Mouse (Mus musculus): Measurements from ENCODE around the gene Nr4a1. TPM values are rescaled to one million over a fixed set of nuclear protein-coding genes. Genes with fewer than 3 reads are reported as not detected.

The Nr4a1 gene
- polyA plus RNA-seq, 1 experiment = 10.0 TPM

- H3K27ac ChIP-seq (ENCODE audit: control insufficient read depth, insufficient read depth, low read depth, low read length, poor library complexity) = peak overlapping the region; percentile 70
- no peak for TF ChIP-seq CTCF (IDR thresholded peaks at IDR 0.05; ENCODE audit: control insufficient read depth, insufficient read depth, low read length)
- no peak for TF ChIP-seq POLR2A (IDR thresholded peaks at IDR 0.05; ENCODE audit: borderline replicate concordance, control insufficient read depth, low read depth, low read length)
- 6% methylated on average over 3 of the region's 3 CpGs for WGBS
- H3K4me3 ChIP-seq (replicated peaks; ENCODE audit: control insufficient read depth, low read depth, low read length) = no peak overlapping the region
- H3K4me1 ChIP-seq (ENCODE audit: control insufficient read depth, insufficient read depth, low read length) = peaks cover 9% of the 10 kb centered on the region
Measured at GRCm38 (mm10) chr15:101244012-101244411, 10.1 kb upstream of the Nr4a1 start.

- H3K4me1 ChIP-seq (ENCODE audit: control insufficient read depth, insufficient read depth, low read length) = peaks cover 8% of the 10 kb centered on the region
- TF ChIP-seq CTCF (IDR thresholded peaks at IDR 0.05; ENCODE audit: control insufficient read depth, insufficient read depth, low read length) (no peak), POLR2A (IDR thresholded peaks at IDR 0.05; ENCODE audit: borderline replicate concordance, control insufficient read depth, low read depth, low read length) (peak; percentile 67; the same call in 1 of the 2 replicates)
- under 1% methylated on average over 56 of the region's 56 CpGs for WGBS
- peak overlapping the region; percentile 97 for H3K27ac ChIP-seq (ENCODE audit: control insufficient read depth, insufficient read depth, low read depth, low read length, poor library complexity)
- peak overlapping the region; percentile 48 for H3K4me3 ChIP-seq (replicated peaks; ENCODE audit: control insufficient read depth, low read depth, low read length)
Measured at GRCm38 (mm10) chr15:101246231-101247154, 7.6 kb upstream of the Nr4a1 start.

- Histone ChIP-seq H3K27ac (ENCODE audit: control insufficient read depth, insufficient read depth, low read depth, low read length, poor library complexity) (peak overlapping the region; percentile 97), H3K4me3 (replicated peaks; ENCODE audit: control insufficient read depth, low read depth, low read length) (no peak overlapping the region), H3K4me1 (ENCODE audit: control insufficient read depth, insufficient read depth, low read length) (peaks cover 8% of the 10 kb centered on the region)
- WGBS = 54% methylated on average over 1 of the region's 1 CpGs
- TF ChIP-seq POLR2A (IDR thresholded peaks at IDR 0.05; ENCODE audit: borderline replicate concordance, control insufficient read depth, low read depth, low read length) = no peak
- TF ChIP-seq CTCF (IDR thresholded peaks at IDR 0.05; ENCODE audit: control insufficient read depth, insufficient read depth, low read length) = no peak
Measured at GRCm38 (mm10) chr15:101247155-101247498, 6.9 kb upstream of the Nr4a1 start.

- Histone ChIP-seq H3K4me1 (ENCODE audit: control insufficient read depth, insufficient read depth, low read length) (peaks cover 9% of the 10 kb centered on the region), H3K4me3 (replicated peaks; ENCODE audit: control insufficient read depth, low read depth, low read length) (no peak overlapping the region), H3K27ac (ENCODE audit: control insufficient read depth, insufficient read depth, low read depth, low read length, poor library complexity) (peak overlapping the region; percentile 67)
- WGBS = 22% methylated on average over 5 of the region's 5 CpGs
- no peak for TF ChIP-seq POLR2A (IDR thresholded peaks at IDR 0.05; ENCODE audit: borderline replicate concordance, control insufficient read depth, low read depth, low read length)
- TF ChIP-seq CTCF (IDR thresholded peaks at IDR 0.05; ENCODE audit: control insufficient read depth, insufficient read depth, low read length) = no peak
Measured at GRCm38 (mm10) chr15:101248029-101248710, 5.9 kb upstream of the Nr4a1 start.

GRCm38 (mm10) chr15:101250220-101250800, 3.8 kb upstream of the Nr4a1 start:
- Histone ChIP-seq H3K4me3 (replicated peaks; ENCODE audit: control insufficient read depth, low read depth, low read length) (no peak overlapping the region), H3K4me1 (ENCODE audit: control insufficient read depth, insufficient read depth, low read length) (peaks cover 7% of the 10 kb centered on the region), H3K27ac (ENCODE audit: control insufficient read depth, insufficient read depth, low read depth, low read length, poor library complexity) (no peak overlapping the region)
- no peak for TF ChIP-seq POLR2A (IDR thresholded peaks at IDR 0.05; ENCODE audit: borderline replicate concordance, control insufficient read depth, low read depth, low read length)
- TF ChIP-seq CTCF (IDR thresholded peaks at IDR 0.05; ENCODE audit: control insufficient read depth, insufficient read depth, low read length) = no peak
- 63% methylated on average over 9 of the region's 9 CpGs for WGBS

- TF ChIP-seq CTCF (IDR thresholded peaks at IDR 0.05; ENCODE audit: control insufficient read depth, insufficient read depth, low read length) (no peak), POLR2A (IDR thresholded peaks at IDR 0.05; ENCODE audit: borderline replicate concordance, control insufficient read depth, low read depth, low read length) (no peak)
- Histone ChIP-seq H3K27ac (ENCODE audit: control insufficient read depth, insufficient read depth, low read depth, low read length, poor library complexity) (no peak overlapping the region), H3K4me1 (ENCODE audit: control insufficient read depth, insufficient read depth, low read length) (peaks cover 10% of the 10 kb centered on the region), H3K4me3 (replicated peaks; ENCODE audit: control insufficient read depth, low read depth, low read length) (no peak overlapping the region)
- WGBS = 78% methylated on average over 5 of the region's 5 CpGs
Measured at GRCm38 (mm10) chr15:101251930-101252329, 2.1 kb upstream of the Nr4a1 start.

- peak overlapping the region; percentile 56; the same call in 1 of the 2 replicates for H3K27ac ChIP-seq (ENCODE audit: control insufficient read depth, insufficient read depth, low read depth, low read length, poor library complexity)
- WGBS = 52% methylated on average over 6 of the region's 6 CpGs
Measured at GRCm38 (mm10) chr15:101252614-101253013, 1.5 kb upstream of the Nr4a1 start.

GRCm38 (mm10) chr15:101253563-101253885, 545 bp upstream of the Nr4a1 start:
- WGBS = 32% methylated on average over 3 of the region's 3 CpGs
- H3K27ac ChIP-seq (ENCODE audit: control insufficient read depth, insufficient read depth, low read depth, low read length, poor library complexity) = peak overlapping the region; percentile 16; the same call in 1 of the 2 replicates
- H3K4me3 ChIP-seq (replicated peaks; ENCODE audit: control insufficient read depth, low read depth, low read length) = peak overlapping the region; percentile 43
- peaks cover 9% of the 10 kb centered on the region for H3K4me1 ChIP-seq (ENCODE audit: control insufficient read depth, insufficient read depth, low read length)
- TF ChIP-seq CTCF (IDR thresholded peaks at IDR 0.05; ENCODE audit: control insufficient read depth, insufficient read depth, low read length) (no peak), POLR2A (IDR thresholded peaks at IDR 0.05; ENCODE audit: borderline replicate concordance, control insufficient read depth, low read depth, low read length) (no peak)

More at GRCm38 (mm10) chr15:101252614-101253013, 1.5 kb upstream of the Nr4a1 start:
- Histone ChIP-seq H3K4me3 (replicated peaks; ENCODE audit: control insufficient read depth, low read depth, low read length) (no peak overlapping the region), H3K4me1 (ENCODE audit: control insufficient read depth, insufficient read depth, low read length) (peaks cover 11% of the 10 kb centered on the region)
- TF ChIP-seq CTCF (IDR thresholded peaks at IDR 0.05; ENCODE audit: control insufficient read depth, insufficient read depth, low read length) = no peak
- TF ChIP-seq POLR2A (IDR thresholded peaks at IDR 0.05; ENCODE audit: borderline replicate concordance, control insufficient read depth, low read depth, low read length) = no peak
